Mouse (Mus musculus): ENCODE measurements around the gene Osbpl10.
"Not testable (repeated sequence)": the region's sequence is repeated elsewhere in the genome, so short reads cannot be mapped to it uniquely, and the experiment has no call there.

Osbpl10 gene

GRCm38 (mm10) chr9:114978281-114979111 lies at the start of gene Osbpl10:
Gene Osbpl10, plus strand, starts transcription at chr9:114978569.
- DNase-seq = peak; percentile 87 to 92

- peak; percentile 61 to 82 for DNase-seq
Observed at GRCm38 (mm10) chr9:114930464-114931090, 47.8 kb upstream of the Osbpl10 start.

GRCm38 (mm10) chr9:114932607-114933006 lies 45.8 kb upstream of the Osbpl10 start:
- no peak for DNase-seq

GRCm38 (mm10) chr9:114933037-114933722 lies 45.2 kb upstream of the Osbpl10 start:
- no peak for DNase-seq

GRCm38 (mm10) chr9:114933723-114934171 lies 44.6 kb upstream of the Osbpl10 start, which contains the start of gene Gpd1l:
Gene Gpd1l, minus strand, starts transcription at chr9:114933987.
- peak; percentile 98 for DNase-seq

GRCm38 (mm10) chr9:114934231-114934630 lies 44.1 kb upstream of the Osbpl10 start:
- DNase-seq = no peak

GRCm38 (mm10) chr9:114935321-114935720 lies 43.0 kb upstream of the Osbpl10 start:
- no peak for DNase-seq

- no peak for DNase-seq
Observed at GRCm38 (mm10) chr9:114936687-114937086, 41.7 kb upstream of the Osbpl10 start.

- DNase-seq = no peak
Observed at GRCm38 (mm10) chr9:114944642-114945041, 33.7 kb upstream of the Osbpl10 start.

- DNase-seq = no peak
Observed at GRCm38 (mm10) chr9:114945576-114945975, 32.8 kb upstream of the Osbpl10 start.

- no peak for DNase-seq
Observed at GRCm38 (mm10) chr9:114948395-114948794, 30.0 kb upstream of the Osbpl10 start.

GRCm38 (mm10) chr9:114952866-114953265 lies 25.5 kb upstream of the Osbpl10 start:
- no peak for DNase-seq

- no peak for DNase-seq
Observed at GRCm38 (mm10) chr9:114955340-114955739, 23.0 kb upstream of the Osbpl10 start.

GRCm38 (mm10) chr9:114956945-114957344 lies 21.4 kb upstream of the Osbpl10 start:
- DNase-seq = peak in 1 of 2 experiments; percentile 39

GRCm38 (mm10) chr9:114960043-114960789 lies 18.2 kb upstream of the Osbpl10 start:
- DNase-seq = no peak

GRCm38 (mm10) chr9:114960844-114961243 lies 17.5 kb upstream of the Osbpl10 start:
- DNase-seq = no peak

- no peak for DNase-seq
Observed at GRCm38 (mm10) chr9:114964093-114964492, 14.3 kb upstream of the Osbpl10 start.

GRCm38 (mm10) chr9:114966286-114966685 lies 12.1 kb upstream of the Osbpl10 start:
- not testable (repeated sequence) for DNase-seq

- DNase-seq = no peak
Observed at GRCm38 (mm10) chr9:114977461-114978280, 698 bp upstream of the Osbpl10 start.

- peak in 1 of 2 experiments; percentile 7 for DNase-seq
Observed at GRCm38 (mm10) chr9:114979969-114980368, 1.6 kb downstream of the Osbpl10 start.

- no peak for DNase-seq
Observed at GRCm38 (mm10) chr9:114982689-114983360, 4.5 kb downstream of the Osbpl10 start, which contains the start of gene Rps27rt. Gene Rps27rt, minus strand, starts transcription at chr9:114982739.
